ENCODE assay signal across 9 mouse cellular contexts in the genomic region with DNA sequence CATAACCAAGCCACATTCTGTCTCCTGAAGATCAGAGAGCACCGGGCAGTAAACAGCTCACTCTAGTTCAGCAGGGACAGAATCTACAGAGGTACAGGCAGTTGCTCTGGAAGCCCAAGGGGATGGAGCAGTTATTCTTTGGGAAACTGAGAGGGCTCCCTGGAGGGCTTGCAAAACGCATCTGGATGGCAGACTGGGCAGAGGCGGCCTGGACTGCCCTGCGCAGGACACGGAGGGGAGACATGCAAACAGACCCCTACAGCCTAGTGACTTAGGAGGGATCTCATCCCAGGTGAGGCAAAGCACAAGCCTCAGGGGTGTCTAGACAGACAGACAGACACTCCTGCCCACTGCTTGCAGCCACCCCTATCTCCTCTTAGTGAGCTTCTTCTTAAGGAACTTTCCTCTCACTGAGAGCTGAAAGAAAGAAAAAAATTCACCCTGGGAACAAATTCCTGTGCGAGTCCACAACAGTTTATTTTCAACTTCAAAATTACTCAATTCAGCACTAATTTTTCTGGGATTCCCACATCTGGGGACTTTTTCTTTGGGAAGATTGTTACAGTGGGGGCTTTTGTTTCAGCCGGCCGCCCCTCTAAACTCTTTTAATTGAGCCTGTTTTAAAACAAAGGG. TPM values are rescaled to one million over a fixed set of nuclear protein-coding genes. Genes with fewer than 3 reads are reported as not detected.
DNase-seq lines count a peak whose midpoint lies in the region; ATAC-seq and TF ChIP-seq lines count a peak whose summit lies in the region.
"Had no signal": no experiment of that assay in that cellular context is flagged by ENCODE, and none has a peak within 500 bp of the region (broad histone marks: within the 10 kb centered on the region; RNA-seq: fewer than 3 reads in every experiment).

No protein-coding gene starts in this region.

- no peak overlapping the region for H3K4me3 ChIP-seq in heart, adult 2 months
- H3K4me3 ChIP-seq in hindbrain, embryonic 10.5 days: peak overlapping the region; percentile 26
- H3K4me3 ChIP-seq in midbrain, embryonic 12.5 days: no peak overlapping the region

- no peaks in the 10 kb centered on the region for H3K79me2 ChIP-seq in heart, adult 2 months (replicated peaks; ENCODE audit: control insufficient read depth, insufficient read depth, low read length)

- no peak for TF ChIP-seq POLR2A in heart, adult 2 months (IDR thresholded peaks at IDR 0.05; ENCODE audit: insufficient read depth, low read depth, low read length)

- no peaks in the 10 kb centered on the region for H3K27me3 ChIP-seq in heart, adult 2 months (ENCODE audit: control insufficient read depth, insufficient read depth, low read length)
- H3K27me3 ChIP-seq in hindbrain, embryonic 10.5 days (ENCODE audit: insufficient read depth, poor library complexity, severe bottlenecking): no peaks in the 10 kb centered on the region
- H3K27me3 ChIP-seq in midbrain, embryonic 12.5 days: no peaks in the 10 kb centered on the region

- intact Hi-C loops in heart, adult 2 months (cut with DNase I): no loop called here
- intact Hi-C loops in heart, postnatal 36 days (cut with DNase I): no loop called here

- H3K4me2 ChIP-seq in midbrain, embryonic 12.5 days (replicated peaks): peak overlapping the region; percentile 26

- H3K27ac ChIP-seq in heart, adult 2 months: peak overlapping the region; percentile 81
- peak overlapping the region; percentile 92 for H3K27ac ChIP-seq in hindbrain, embryonic 10.5 days
- peak overlapping the region; percentile 74 for H3K27ac ChIP-seq in midbrain, embryonic 12.5 days (replicated peaks)
- H3K27ac ChIP-seq: liver, embryonic 14.5 days had no signal

- no peak for DNase-seq in heart, adult 2 months
- no peak for DNase-seq in heart, postnatal 36 days
- DNase-seq in NIH3T3 (ENCODE audit: low read depth): peak; percentile 62
- peak; percentile 42 for DNase-seq in hindbrain, embryonic 10.5 days (ENCODE audit: low spot score)
- no peak for DNase-seq in retina, embryonic 14.5 days (ENCODE audit: low spot score)
- no peak for DNase-seq in spleen, postnatal 14 days (ENCODE audit: low spot score in 2 of 2)

- no peak for ATAC-seq in midbrain, embryonic 12.5 days (ENCODE audit: low FRiP score, low read depth)
- ATAC-seq in inflammation-experienced regulatory T-cells, adult 6 months: no peak

- TF ChIP-seq CTCF in heart, adult 2 months (IDR thresholded peaks at IDR 0.05): no peak

- peak overlapping the region; percentile 65 for H3K9ac ChIP-seq in heart, adult 2 months (ENCODE audit: low read depth, low read length)
- H3K9ac ChIP-seq in midbrain, embryonic 12.5 days (replicated peaks): peak overlapping the region; percentile 34
- H3K9ac ChIP-seq: liver, embryonic 14.5 days had no signal

- no peak for TF ChIP-seq EP300 in heart, adult 2 months (IDR thresholded peaks at IDR 0.05; ENCODE audit: insufficient read depth, low read depth, low read length)

- WGBS in heart, adult 2 months: 41% methylated on average over 8 of the region's 8 CpGs
- WGBS in hindbrain, embryonic 10.5 days: 14% methylated on average over 8 of the region's 8 CpGs
- 8% methylated on average over 8 of the region's 8 CpGs for WGBS in midbrain, embryonic 12.5 days

- H3K4me1 ChIP-seq in heart, adult 2 months (ENCODE audit: control insufficient read depth, insufficient read depth, low read length): peaks cover 19% of the 10 kb centered on the region
- H3K4me1 ChIP-seq in hindbrain, embryonic 10.5 days (replicated peaks): peaks cover 66% of the 10 kb centered on the region
- H3K4me1 ChIP-seq in midbrain, embryonic 12.5 days: peaks cover 57% of the 10 kb centered on the region

- peaks cover 4% of the 10 kb centered on the region; the same call in 1 of the 2 replicates for H3K36me3 ChIP-seq in heart, adult 2 months (ENCODE audit: control insufficient read depth, insufficient read depth, low read length)
- peaks cover 26% of the 10 kb centered on the region for H3K36me3 ChIP-seq in hindbrain, embryonic 10.5 days
- 0 out of 2 replicates have a peak, but pooled peaks cover 9% of the 10 kb centered on the region for H3K36me3 ChIP-seq in midbrain, embryonic 12.5 days

- H3K9me3 ChIP-seq in hindbrain, embryonic 10.5 days: no peaks in the 10 kb centered on the region
- no peaks in the 10 kb centered on the region for H3K9me3 ChIP-seq in midbrain, embryonic 12.5 days

RNA-seq across cellular contexts. Expression of gene Kirrel, which starts 24.4 kb away (rescaled TPM):
- total RNA-seq in heart, adult 2 months (2021): 1 to 10 TPM; 6.2 to 7.5 TPM
- 6.0 and 9.1 TPM in 2 replicates for polyA plus RNA-seq in heart, adult 2 months (2012; rRNA removed)
- 1 to 10 TPM; 6.8 to 7.6 TPM for total RNA-seq in heart, postnatal 36 days (2021)
- polyA plus RNA-seq in hindbrain, embryonic 10.5 days (2016; fragmentation: Nextera tagmentation; extraction: Ambion mirVana): 11.7 and 13.0 TPM in 2 replicates
- polyA plus RNA-seq in midbrain, embryonic 12.5 days (2016; fragmentation: Nextera tagmentation; extraction: Ambion mirVana): 12.9 and 13.5 TPM in 2 replicates
- polyA plus RNA-seq in inflammation-experienced regulatory T-cells, adult 6 months (2017; shearing (Covaris generic)): not detected

Comparison
In these comparisons a context has a peak if more than half of its experiments do, and no peak if none do; other contexts are left out.
1. DNase-seq: peak in NIH3T3 (single experiment) and hindbrain, embryonic 10.5 days (single experiment); none in heart, adult 2 months (0 of 2), heart, postnatal 36 days (0 of 2), retina, embryonic 14.5 days (single experiment) and spleen, postnatal 14 days (0 of 2).
2. Peak in every context shown above with its lines, with median percentiles within 50 percentile points of each other: H3K27ac ChIP-seq.